Mouse (Mus musculus) retina, adult 2 months (tissue): Measurements from ENCODE around the gene Ankrd39.
"Not testable (repeated sequence)": the region's sequence is repeated elsewhere in the genome, so short reads cannot be mapped to it uniquely, and the experiment has no call there.

Experiments used
- DNase-seq: peaks from one replicate; pipeline ENCODE4 v3.0.0-alpha.2; 2012; ENCODE audit warnings: low read depth, low spot score

Gene Ankrd39

DNA sequence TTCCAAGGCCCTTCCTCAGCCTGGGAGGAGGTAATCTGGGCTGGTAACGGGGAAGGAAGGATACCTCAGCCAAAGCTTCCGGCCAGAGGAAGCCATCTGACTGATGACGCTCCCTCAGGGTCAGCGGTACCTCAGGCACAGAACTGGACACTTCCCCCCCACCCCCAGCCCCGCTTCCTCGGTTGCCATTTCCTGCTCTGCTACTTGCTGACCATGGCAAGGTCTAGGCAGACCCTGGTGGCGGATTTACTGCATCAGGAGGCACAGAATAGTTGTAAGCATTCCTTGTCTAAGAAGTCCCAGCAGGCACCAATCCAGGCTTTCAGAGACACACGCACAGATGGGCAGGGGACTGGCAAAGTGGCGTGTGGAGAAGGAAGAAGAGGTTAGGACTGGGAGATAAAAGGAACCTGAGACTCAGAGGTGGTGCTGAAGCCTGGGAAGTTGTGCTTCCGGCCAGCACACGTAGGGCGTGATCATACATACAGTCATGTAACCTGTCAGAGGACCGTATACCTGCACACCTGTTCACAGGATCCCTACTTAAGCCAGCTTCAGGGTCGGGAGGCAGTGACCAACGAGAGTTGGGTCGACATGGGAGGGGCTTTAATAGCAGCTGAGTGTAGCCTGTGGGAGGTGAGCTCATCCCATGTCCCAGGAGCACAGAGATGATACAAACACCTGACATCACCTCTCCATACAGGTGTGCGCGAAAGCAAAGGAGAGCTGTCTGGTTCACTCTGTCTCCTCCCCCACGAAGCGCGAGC is 7.6 kb upstream of the Ankrd39 start:
- no peak for DNase-seq

GRCm38 (mm10) chr1:36552506-36552905 is 5.3 kb upstream of the Ankrd39 start:
- DNase-seq = no peak

- DNase-seq = no peak
These were observed 4.7 kb upstream of the Ankrd39 start for GRCm38 (mm10) chr1:36551904-36552303.

DNA sequence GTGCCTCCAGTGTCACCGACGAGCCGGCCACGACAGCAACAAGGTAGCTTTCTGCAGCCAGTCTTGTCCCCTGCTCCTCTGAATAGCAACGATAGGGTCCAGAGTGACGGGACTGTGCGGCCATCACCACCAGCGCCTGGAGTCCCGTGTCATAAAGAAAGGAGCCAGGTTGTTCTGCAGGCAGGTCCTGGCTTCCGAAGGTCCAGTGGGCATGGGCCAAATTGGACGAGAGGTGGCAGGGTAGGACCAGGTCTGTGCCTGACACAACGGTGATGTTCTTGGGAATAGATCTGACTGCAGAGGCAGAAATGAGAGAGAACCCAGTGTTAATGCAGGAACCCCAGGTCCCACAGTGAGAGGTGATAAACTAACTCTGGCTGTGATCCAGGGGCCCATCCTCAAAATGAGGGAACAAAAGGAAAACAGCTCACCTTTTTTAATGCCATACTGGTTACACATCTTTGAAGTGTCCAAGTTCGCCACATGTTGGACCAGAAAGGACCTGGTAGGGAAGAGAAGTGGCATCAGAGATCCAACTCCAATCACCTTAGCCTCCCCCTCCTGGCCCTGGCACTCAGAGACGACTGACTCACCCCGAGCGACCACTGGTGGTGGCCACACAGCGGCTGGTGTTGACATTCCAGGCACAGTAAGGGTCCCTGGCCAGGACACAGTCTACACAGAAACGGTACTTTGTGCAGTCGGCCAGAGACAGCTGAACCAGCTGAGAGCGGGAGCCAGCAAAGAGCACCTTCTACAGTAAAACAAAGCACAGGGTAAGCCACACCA is 3.0 kb upstream of the Ankrd39 start:
- DNase-seq = no peak

GRCm38 (mm10) chr1:36549491-36549890 is 2.2 kb upstream of the Ankrd39 start:
- no peak for DNase-seq

DNA sequence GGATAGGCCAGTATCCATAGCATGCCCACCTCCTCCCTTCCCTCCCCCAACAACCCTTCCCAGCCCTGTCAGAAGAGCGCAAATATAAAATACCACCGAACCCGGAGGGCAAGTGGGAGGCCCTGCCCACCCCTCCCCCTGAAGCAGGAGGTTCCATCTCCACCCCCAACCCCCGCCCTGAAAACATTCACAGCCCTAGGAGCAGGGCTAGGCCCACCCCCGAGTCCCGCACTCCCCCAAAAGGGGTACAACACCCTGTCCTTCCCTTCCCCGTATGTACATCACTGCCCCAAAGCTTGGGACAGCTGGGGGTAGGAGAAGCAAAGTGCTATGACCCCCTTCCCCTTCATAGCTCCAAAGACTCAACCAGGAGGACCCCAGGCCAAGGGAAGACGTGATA is 1.5 kb upstream of the Ankrd39 start:
- no peak for DNase-seq

DNA sequence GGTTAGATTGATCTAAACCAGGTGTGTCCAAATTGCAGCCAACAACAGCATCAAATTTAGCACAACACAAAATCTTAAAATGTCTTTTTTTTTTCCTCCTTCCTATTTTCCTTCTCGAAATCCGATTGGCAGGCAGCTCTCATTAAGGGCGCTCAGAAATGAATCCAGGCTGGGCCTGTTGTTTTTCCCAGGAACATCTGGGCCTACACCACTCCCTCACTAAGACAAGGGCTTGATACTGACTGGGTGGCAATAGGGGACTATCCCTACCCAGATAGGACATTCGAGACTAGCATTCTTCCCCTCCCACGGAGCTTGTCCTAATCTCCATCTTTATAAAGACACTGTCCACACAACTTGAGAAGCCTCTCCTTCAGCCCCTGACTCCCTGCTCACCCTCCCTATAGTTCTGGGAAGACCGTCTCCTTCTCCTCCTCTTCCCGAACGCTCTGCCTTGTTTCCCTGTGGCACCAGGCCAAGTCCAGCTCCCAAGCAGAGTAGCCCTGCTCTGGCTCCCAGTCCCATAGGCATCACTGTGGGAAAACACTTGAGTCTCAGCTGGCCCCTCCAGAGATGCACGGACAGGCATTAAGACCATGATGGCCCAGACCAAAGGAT is 845 bp upstream of the Ankrd39 start:
- no peak for DNase-seq

DNA sequence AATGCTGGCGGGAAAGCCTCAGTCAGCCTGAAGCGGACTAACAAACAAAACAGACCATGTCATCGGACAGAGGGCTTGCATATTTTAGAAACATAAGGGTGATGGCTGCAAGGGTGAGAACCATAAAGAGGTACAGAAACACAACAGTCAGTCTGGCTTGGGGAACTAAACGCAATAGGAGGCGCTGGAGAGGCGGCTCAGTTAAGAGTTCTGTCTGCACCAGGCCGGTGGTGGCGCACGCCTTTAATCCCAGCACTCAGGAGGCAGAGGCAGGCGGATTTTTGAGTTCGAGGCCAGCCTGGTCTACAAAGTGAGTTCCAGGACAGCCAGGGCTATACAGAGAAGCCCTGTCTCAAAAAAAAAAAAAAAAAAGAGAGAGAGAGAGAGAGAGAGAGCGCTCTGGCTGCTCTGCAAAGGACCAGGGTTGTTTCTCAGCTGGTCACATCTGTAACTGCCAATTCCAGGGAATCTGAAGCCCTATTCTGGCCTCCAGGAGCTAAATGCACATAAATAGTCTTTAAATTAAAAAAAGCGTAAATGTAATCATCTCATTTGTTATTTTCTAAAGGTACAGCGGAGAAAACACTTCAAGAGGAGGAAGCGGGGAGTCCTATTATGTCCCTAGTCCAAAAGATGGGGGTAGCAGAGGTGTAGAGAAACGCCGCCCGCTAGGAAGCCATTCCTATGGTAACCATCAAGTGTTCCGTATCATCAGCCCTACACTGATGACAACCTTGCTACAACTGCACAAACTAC is 1.2 kb downstream of the Ankrd39 start:
- no peak for DNase-seq

DNA sequence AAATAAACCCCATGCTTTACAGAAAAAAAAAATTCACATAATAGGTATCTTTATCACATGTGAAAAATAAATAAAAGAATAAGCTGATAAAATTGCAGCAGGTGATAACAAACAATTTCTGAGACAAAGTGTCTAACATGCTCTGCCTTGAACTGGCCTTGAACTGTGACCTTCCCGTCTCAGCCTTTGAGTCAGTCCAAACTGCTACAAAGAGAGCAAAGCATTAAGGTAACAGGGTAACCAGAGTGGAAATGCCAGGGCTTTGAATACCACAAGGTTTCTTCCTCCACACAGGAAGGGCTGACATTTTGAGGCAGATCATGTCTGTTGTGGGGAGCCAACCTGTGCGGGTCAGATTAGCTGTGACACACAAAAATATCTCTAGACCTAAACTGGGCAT is 1.9 kb downstream of the Ankrd39 start:
- no peak for DNase-seq

DNA sequence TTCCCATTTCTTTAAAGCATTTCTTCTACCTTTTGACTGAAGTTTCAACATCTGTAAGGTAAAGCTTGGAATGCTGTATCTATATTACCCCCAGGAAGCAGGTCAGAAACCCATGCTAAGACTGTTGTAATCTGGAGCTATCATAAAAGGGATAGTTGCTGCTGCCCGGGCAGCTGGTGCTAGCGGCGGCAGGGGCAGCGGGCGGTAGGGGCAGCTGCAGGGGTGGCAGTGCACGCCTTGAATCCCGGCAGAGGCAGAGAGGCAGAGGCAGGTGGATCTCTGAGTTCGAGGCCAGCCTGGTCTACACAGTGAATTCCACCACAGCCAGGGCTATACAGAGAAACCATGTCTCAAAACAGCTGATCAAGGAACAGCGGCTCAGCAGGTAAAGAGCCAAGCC is 4.3 kb downstream of the Ankrd39 start:
- DNase-seq = no peak

DNA sequence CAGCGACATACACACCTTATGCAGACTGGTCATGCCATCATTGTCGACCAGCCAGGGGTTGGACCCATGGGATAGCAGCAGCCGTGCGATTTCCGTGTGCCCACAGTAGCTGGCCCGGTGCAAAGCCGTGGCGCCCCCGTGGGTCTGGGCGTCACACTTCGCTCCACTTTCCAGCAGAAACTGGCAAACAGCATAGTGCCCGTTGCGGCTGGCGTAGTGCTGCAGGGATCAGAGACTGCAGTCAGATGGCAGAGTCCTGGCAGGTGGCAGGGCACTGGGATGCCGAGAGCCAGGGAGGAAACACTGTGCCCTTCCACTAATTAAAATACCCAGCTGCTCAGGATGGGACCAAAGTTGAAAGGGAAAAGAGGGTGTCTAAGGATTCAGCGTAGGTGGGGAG is 5.4 kb downstream of the Ankrd39 start:
- DNase-seq = no peak

DNA sequence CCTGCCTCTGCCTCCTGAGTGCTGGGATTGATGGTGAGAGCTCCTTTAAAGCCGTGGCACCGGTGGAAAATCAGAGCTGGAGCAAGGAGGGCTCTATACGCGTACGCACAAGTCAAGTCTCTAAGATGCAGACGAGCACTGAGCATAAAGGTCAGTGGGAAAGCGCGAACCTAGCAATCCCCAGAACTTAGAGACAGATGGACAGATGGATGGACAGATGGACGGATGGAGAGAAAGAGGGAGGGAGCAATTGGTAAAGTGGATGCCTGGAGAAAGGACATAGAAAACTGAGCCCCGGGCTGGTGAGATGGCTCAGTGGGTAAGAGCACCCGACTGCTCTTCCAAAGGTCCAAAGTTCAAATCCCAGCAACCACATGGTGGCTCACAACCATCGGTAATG is 6.4 kb downstream of the Ankrd39 start:
- no peak for DNase-seq

GRCm38 (mm10) chr1:36540132-36540531 is 7.1 kb downstream of the Ankrd39 start:
- no peak for DNase-seq

- DNase-seq = no peak
These were observed 8.1 kb downstream of the Ankrd39 start, which contains the start of gene Gm42417 for GRCm38 (mm10) chr1:36539186-36539585. Gene Gm42417, minus strand, starts transcription at chr1:36539429.

GRCm38 (mm10) chr1:36538727-36539126 is 8.5 kb downstream of the Ankrd39 start:
- no peak for DNase-seq

DNA sequence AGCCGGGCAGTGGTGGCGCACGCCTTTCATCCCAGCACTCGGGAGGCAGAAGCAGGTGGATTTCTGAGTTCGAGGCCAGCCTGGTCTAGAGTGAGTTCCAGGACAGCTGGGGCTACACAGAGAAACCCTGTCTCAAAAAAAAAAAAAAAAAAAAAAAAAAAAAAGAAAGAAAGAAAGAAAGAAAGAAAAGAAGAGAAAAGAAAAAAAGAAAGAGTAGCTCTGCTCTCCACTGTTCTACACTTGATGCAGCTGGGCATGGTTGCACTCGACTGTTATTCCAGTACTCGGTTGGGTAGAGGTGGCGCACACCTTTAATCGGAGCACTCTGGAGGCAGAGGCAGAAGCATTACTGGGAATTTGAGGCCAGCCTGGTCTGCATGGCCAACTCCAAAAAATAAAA is 10.5 kb downstream of the Ankrd39 start, which contains the start of gene Ankrd23:
TSS of gene Ankrd23 (minus strand) at position 101 of the 400 bp plus-strand sequence.
- DNase-seq = not testable (repeated sequence)

DNA sequence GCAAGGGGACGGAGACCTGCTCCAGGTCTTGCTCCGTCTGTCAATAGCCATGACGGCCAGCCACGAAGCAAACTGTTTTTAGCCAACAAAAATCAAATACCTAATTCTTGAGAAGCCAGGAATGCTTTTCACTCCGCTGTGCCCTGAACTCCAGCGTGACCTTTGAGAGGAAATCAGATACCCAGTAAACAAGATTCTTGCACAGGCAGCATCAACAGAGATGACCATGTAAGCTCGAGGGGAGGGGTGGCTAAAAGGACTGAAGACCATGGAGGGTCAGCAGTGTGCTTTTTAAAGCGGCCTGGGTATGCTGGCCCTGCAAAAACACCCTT is 10.9 kb downstream of the Ankrd39 start:
- no peak for DNase-seq

- DNase-seq = no peak
These were observed 11.5 kb downstream of the Ankrd39 start for GRCm38 (mm10) chr1:36535477-36536396.

- no peak for DNase-seq
These were observed 12.6 kb downstream of the Ankrd39 start for GRCm38 (mm10) chr1:36534595-36535058.

GRCm38 (mm10) chr1:36533546-36533945 is 13.7 kb downstream of the Ankrd39 start:
- no peak for DNase-seq

DNA sequence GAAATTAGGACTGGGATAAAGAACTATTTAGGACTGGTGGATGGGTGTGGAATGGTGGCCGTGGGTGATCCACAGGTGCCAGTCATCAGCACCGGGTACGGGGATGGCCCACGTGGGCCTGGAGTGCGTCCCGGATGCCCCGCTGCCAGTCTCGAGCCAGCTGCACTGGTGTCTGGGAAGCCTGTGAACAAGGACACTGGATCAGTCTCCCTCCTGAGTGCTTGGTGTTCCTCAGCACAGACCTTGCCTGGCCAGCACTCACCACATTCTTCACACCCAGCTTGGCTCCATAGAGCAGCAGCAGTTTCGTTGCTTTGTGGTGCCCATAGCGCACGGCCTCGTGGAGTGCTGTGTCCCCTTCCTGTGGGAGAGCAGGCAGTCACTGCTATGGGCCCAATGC is 15.8 kb downstream of the Ankrd39 start:
- DNase-seq = no peak
